Mouse (Mus musculus) erythroblast, embryonic 14.5 days (primary cell): ENCODE results near the gene Aktip.

Experiments used
- GATA1 ChIP-seq: IDR thresholded peaks from 2 replicates; pipeline ENCODE4 v1.6.1; 2012; ENCODE audit warnings: low read length, inconsistent platforms, mixed read lengths
- TAL1 ChIP-seq: IDR thresholded peaks from 3 replicates; pipeline ENCODE4 v1.6.1; 2012; ENCODE audit warnings: low read length, inconsistent platforms, mixed read lengths

DNA sequence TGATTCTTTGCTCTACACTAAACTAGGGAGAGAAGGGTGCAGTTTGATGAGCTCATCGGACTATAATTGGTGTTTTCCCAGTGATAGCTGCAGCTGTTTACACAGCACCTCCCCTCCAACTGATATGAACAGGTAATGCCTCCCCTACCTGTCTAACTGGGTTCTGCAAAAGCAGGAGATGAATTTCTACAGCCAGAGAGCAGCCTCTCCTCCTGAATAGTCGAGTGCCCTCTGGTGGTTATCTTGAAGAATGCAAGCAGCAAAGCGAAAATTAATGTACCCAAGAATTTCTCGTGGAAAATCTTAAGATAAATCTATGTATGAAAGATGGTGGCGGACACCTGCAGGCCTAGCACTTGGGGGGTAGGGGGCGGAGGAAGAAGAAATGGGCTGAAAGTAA is 52.1 kb downstream of the Aktip start:
- TF ChIP-seq TAL1 (no peak), GATA1 (no peak)
